Mouse (Mus musculus): ENCODE measurements at regions not wholly inside any gene's neighbourhood (a gene's known extent, or its start where the extent isn't known, plus 50 kb on each side); places are given as distances from the start of the nearest gene placed in this dataset.
A peak's percentile ranks its signal among the peaks of the same experiment; 100 is the strongest.

DNA sequence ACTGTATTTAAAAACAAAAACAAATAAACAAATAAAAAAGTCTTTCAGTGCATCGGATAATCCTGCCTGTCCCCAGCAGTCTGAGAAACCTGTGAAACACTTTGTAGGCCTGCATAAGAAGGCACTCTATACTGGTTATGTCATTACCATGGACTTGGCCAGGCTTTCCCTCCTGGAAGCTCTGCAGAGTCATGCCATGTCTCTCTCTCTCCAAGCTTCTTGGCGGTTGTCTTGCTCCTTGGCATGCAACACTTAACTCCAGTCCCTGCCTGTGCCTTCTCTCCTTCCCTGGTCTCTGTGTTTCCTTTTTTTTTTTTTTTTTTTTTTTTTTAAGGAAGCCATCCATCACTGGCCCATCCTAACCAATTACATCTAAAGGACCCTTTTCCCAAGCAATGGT, 458.7 kb upstream of the Cdh11 start:
- 77% methylated on average over 2 of the region's 2 CpGs for WGBS
- Histone ChIP-seq H3K9me3 (ENCODE audit: low read length) (no peaks in the 10 kb centered on the region), H3K36me3 (ENCODE audit: insufficient read depth, low read length) (no peaks in the 10 kb centered on the region), H3K4me3 (ENCODE audit: low read length) (no peak overlapping the region), H3K4me1 (ENCODE audit: insufficient read depth, low read length) (no peaks in the 10 kb centered on the region), H3K9ac (replicated peaks; ENCODE audit: low read length) (no peak overlapping the region), H3K27ac (ENCODE audit: low read length) (no peak overlapping the region), H3K27me3 (ENCODE audit: insufficient read depth, low read length) (no peaks in the 10 kb centered on the region), H3K4me2 (replicated peaks; ENCODE audit: low read depth, low read length) (no peak overlapping the region)
- ATAC-seq (ENCODE audit: low FRiP score, low TSS enrichment), result no peak

DNA sequence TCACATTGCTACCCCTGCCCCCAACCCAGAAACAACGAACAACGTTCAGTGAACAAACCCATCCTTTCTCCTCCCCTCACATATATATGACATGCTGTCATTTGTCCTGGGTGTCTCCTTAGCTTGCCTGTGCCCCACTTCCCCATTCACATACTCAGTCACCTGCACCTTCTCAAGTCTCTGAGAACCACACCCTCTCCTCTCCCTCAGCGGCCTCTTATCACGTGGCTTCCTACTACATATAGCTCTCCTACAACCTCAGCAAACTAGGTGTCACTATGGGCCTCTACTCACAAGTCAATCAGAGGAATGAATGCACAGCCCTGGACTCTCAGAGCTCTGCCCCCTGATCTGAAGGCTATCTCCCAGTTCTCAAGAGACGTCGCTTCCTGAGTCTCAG, 459.2 kb upstream of the Cdh11 start:
- ATAC-seq (ENCODE audit: low FRiP score, low TSS enrichment), result no peak
- no peaks in the 10 kb centered on the region for H3K36me3 ChIP-seq (ENCODE audit: insufficient read depth, low read length)
- WGBS, result 78% methylated on average over 6 of the region's 6 CpGs
- no peak overlapping the region for H3K9ac ChIP-seq (replicated peaks; ENCODE audit: low read length)
- H3K9me3 ChIP-seq (ENCODE audit: low read length), result no peaks in the 10 kb centered on the region
- no peak overlapping the region for H3K4me3 ChIP-seq (ENCODE audit: low read length)
- no peaks in the 10 kb centered on the region for H3K4me1 ChIP-seq (ENCODE audit: insufficient read depth, low read length)
- H3K4me2 ChIP-seq (replicated peaks; ENCODE audit: low read depth, low read length), result no peak overlapping the region
- H3K27ac ChIP-seq (ENCODE audit: low read length), result no peak overlapping the region
- H3K27me3 ChIP-seq (ENCODE audit: insufficient read depth, low read length), result no peaks in the 10 kb centered on the region

DNA sequence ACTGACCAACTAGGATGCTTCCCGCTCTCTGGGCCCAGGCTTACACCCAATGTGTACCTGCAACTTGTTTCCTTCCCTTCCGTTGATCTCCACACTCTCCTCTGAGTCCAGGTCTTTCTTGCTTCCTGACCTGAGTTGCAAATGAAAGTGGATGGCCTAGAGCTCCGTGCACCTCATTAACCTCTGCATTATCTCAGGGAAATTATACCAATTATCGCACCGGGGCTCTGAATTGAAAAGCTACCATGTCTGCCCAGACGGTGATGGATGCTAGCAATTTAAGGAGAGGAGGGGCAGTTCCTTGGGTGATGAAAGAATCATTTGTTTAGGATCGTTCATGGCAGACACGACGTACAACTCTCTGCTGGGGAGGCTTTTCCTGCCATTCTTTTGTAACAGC, 460.4 kb upstream of the Cdh11 start:
- no peak for ATAC-seq (ENCODE audit: low FRiP score, low TSS enrichment)
- H3K27me3 ChIP-seq (ENCODE audit: insufficient read depth, low read length), result no peaks in the 10 kb centered on the region
- 31% methylated on average over 9 of the region's 9 CpGs for WGBS

DNA sequence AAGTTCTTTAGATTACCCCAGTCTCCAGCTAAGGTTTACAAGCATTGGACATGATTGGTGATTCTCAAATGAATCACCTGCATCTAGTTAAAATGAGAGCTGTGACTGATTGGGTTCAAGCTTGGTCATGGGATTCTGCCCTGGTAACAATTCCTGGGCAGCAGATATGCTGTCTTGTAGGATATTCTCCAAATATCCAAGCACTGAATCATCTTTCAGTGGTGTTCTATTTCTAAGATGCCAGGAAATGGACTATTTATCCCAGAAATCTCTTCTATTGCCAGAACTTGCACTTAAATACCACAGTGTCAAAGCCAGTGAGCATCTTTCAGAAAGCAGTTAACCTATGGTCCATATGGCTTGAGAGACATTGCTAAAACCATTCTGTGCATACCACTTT, 475.8 kb upstream of the Cdh11 start:
- Histone ChIP-seq H3K27ac (ENCODE audit: low read length) (no peak overlapping the region), H3K4me1 (ENCODE audit: insufficient read depth, low read length) (no peaks in the 10 kb centered on the region), H3K9me3 (ENCODE audit: low read length) (no peaks in the 10 kb centered on the region), H3K9ac (replicated peaks; ENCODE audit: low read length) (no peak overlapping the region), H3K27me3 (ENCODE audit: insufficient read depth, low read length) (no peaks in the 10 kb centered on the region), H3K4me2 (replicated peaks; ENCODE audit: low read depth, low read length) (no peak overlapping the region), H3K36me3 (ENCODE audit: insufficient read depth, low read length) (no peaks in the 10 kb centered on the region), H3K4me3 (ENCODE audit: low read length) (no peak overlapping the region)
- no peak for ATAC-seq (ENCODE audit: low FRiP score, low TSS enrichment)

More for the DNA sequence above, 460.4 kb upstream of the Cdh11 start:
- Histone ChIP-seq H3K27ac (ENCODE audit: low read length) (no peak overlapping the region), H3K4me2 (replicated peaks; ENCODE audit: low read depth, low read length) (no peak overlapping the region), H3K9me3 (ENCODE audit: low read length) (no peaks in the 10 kb centered on the region), H3K4me3 (ENCODE audit: low read length) (no peak overlapping the region), H3K4me1 (ENCODE audit: insufficient read depth, low read length) (no peaks in the 10 kb centered on the region), H3K36me3 (ENCODE audit: insufficient read depth, low read length) (no peaks in the 10 kb centered on the region), H3K9ac (replicated peaks; ENCODE audit: low read length) (no peak overlapping the region)

DNA sequence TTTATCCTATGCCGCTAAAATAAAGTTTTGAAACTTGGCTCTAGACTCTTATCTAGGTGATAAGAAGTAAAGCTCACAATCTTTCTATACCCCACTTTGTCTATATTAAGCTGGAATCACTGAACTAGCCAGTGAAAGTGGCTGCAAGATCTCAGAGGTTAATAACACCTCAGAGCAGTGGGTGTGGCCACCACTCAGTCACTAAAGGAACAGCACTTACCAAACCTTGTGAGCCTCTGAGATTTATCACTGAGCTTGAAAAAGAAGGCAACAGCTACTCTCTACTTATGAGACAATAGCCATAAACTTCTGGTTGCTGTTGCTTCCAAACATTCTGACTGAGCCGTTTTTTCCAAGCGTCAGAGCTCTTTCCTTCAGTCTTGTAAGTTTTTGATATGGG, 484.6 kb upstream of the Cdh11 start:
- Histone ChIP-seq H3K36me3 (ENCODE audit: insufficient read depth, low read length) (no peaks in the 10 kb centered on the region), H3K9me3 (ENCODE audit: low read length) (no peaks in the 10 kb centered on the region), H3K4me2 (replicated peaks; ENCODE audit: low read depth, low read length) (no peak overlapping the region), H3K4me1 (ENCODE audit: insufficient read depth, low read length) (peaks cover 8% of the 10 kb centered on the region; the same call in 1 of the 2 replicates), H3K27ac (ENCODE audit: low read length) (no peak overlapping the region), H3K27me3 (ENCODE audit: insufficient read depth, low read length) (no peaks in the 10 kb centered on the region), H3K4me3 (ENCODE audit: low read length) (no peak overlapping the region), H3K9ac (replicated peaks; ENCODE audit: low read length) (no peak overlapping the region)
- no peak for ATAC-seq (ENCODE audit: low FRiP score, low TSS enrichment)
- 70% methylated on average over 3 of the region's 3 CpGs for WGBS

DNA sequence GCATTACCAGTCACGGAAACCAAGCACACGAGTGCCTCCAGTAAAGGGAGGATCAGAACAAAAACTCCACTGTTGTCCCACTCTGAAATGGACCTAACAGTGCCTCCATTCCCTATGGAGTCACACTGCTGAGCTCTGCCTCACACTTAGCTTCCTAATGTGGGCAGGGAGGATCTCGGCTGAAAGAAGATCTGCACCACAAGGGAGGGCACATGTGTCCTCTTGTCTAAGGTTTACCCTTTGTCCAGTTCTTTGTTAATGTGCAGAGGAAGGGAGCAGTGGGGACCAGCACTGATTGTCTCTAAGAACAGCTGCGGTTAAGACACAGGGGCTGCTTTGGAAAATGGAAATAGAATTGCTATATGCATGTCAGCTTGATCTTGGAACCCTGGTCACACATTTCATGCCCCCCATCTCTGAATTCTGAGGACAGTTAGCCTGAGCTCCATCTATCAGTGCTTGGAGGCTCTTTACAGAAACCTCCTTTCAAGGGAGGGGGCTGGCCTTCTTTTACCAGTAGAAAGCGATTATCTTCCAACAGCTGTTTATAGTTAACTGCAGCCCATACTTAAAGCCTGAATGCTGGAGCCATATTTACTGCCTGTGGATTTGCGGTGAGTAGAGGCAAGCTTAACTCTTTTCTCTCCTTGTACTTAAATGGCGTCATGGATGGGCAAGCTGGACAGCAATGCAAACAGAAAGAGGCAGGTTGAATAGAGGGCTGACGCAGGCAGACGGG, 485.5 kb upstream of the Cdh11 start:
- H3K36me3 ChIP-seq (ENCODE audit: insufficient read depth, low read length), result no peaks in the 10 kb centered on the region
- WGBS, result 50% methylated on average over 9 of the region's 9 CpGs
- peak; percentile 51; the same call in 1 of the 2 replicates for ATAC-seq (ENCODE audit: low FRiP score, low TSS enrichment)
- H3K9me3 ChIP-seq (ENCODE audit: low read length), result no peaks in the 10 kb centered on the region
- H3K27me3 ChIP-seq (ENCODE audit: insufficient read depth, low read length), result no peaks in the 10 kb centered on the region
- peaks cover 8% of the 10 kb centered on the region; the same call in 1 of the 2 replicates for H3K4me1 ChIP-seq (ENCODE audit: insufficient read depth, low read length)
- H3K27ac ChIP-seq (ENCODE audit: low read length), result 0 out of 2 replicates have a peak overlapping the region, but pooled peaks have one; percentile 8
- no peak overlapping the region for H3K9ac ChIP-seq (replicated peaks; ENCODE audit: low read length)
- no peak overlapping the region for H3K4me2 ChIP-seq (replicated peaks; ENCODE audit: low read depth, low read length)
- H3K4me3 ChIP-seq (ENCODE audit: low read length), result no peak overlapping the region

DNA sequence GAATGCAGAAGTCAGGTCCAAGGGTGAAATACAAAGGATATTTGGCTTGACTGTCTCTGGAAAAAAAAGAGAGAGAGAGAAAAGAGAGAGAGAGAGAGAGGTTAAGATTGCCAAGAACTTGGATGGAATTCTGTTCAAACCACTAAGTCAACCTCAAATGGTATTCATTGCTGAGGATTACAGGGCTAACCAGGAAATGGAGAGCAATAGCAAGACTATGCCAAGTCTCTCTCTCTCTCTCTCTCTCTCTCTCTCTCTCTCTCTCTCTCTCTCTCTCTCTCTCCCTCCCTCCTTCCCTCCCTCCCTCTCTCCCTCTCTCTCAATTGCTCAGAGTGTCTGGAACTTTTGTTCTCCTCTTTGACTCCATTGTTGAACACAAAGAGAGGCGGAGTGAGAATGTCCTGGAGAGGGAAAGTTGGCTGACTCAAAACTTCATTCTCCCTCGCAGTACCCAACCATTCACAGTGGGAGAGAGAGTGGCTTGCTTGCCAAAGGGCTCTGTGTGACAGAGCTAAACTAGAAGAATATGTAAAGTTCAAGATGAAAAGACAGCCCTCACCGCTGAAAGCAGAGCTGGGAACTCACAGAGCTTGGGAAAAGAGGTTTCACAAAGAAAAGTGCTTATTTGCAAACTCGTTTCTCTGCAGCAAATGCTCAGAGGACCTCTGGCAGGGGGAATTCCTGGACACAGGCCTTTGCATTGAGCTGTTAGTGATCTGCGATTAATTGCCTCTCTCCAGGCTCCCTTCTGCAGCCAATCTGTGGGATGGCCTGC, 487.1 kb upstream of the Cdh11 start:
- no peak overlapping the region for H3K9ac ChIP-seq (replicated peaks; ENCODE audit: low read length)
- 31% methylated on average over 5 of the region's 5 CpGs for WGBS
- H3K27ac ChIP-seq (ENCODE audit: low read length), result 0 out of 2 replicates have a peak overlapping the region, but pooled peaks have one; percentile 19
- H3K4me3 ChIP-seq (ENCODE audit: low read length), result no peak overlapping the region
- H3K36me3 ChIP-seq (ENCODE audit: insufficient read depth, low read length), result no peaks in the 10 kb centered on the region
- H3K27me3 ChIP-seq (ENCODE audit: insufficient read depth, low read length), result no peaks in the 10 kb centered on the region
- no peaks in the 10 kb centered on the region for H3K9me3 ChIP-seq (ENCODE audit: low read length)
- peaks cover 8% of the 10 kb centered on the region; the same call in 1 of the 2 replicates for H3K4me1 ChIP-seq (ENCODE audit: insufficient read depth, low read length)
- H3K4me2 ChIP-seq (replicated peaks; ENCODE audit: low read depth, low read length), result no peak overlapping the region
- ATAC-seq (ENCODE audit: low FRiP score, low TSS enrichment), result no peak

DNA sequence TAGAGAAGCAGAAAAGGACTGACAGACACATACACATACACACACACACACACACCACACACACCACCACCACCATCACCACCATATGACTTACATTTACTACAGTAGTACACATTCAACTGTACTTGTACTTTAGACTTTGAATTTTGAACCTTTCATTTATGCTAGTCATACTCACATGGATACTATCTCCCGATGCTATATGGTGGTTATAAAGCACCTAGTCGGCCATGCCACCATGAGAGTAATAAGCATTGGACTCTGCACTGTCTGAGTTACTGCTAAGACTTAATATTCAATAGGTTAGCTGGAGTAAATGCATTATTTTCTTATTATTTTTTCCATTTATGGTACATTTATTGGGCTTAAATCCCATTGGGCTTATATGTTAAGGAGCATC, 488.0 kb upstream of the Cdh11 start:
- no peak for ATAC-seq (ENCODE audit: low FRiP score, low TSS enrichment)
- H3K9ac ChIP-seq (replicated peaks; ENCODE audit: low read length), result no peak overlapping the region
- H3K4me1 ChIP-seq (ENCODE audit: insufficient read depth, low read length), result peaks cover 8% of the 10 kb centered on the region; the same call in 1 of the 2 replicates
- no peak overlapping the region for H3K4me2 ChIP-seq (replicated peaks; ENCODE audit: low read depth, low read length)
- 93% methylated on average over 2 of the region's 2 CpGs for WGBS
- no peak overlapping the region for H3K4me3 ChIP-seq (ENCODE audit: low read length)
- no peaks in the 10 kb centered on the region for H3K27me3 ChIP-seq (ENCODE audit: insufficient read depth, low read length)
- no peak overlapping the region for H3K27ac ChIP-seq (ENCODE audit: low read length)
- no peaks in the 10 kb centered on the region for H3K36me3 ChIP-seq (ENCODE audit: insufficient read depth, low read length)
- no peaks in the 10 kb centered on the region for H3K9me3 ChIP-seq (ENCODE audit: low read length)

DNA sequence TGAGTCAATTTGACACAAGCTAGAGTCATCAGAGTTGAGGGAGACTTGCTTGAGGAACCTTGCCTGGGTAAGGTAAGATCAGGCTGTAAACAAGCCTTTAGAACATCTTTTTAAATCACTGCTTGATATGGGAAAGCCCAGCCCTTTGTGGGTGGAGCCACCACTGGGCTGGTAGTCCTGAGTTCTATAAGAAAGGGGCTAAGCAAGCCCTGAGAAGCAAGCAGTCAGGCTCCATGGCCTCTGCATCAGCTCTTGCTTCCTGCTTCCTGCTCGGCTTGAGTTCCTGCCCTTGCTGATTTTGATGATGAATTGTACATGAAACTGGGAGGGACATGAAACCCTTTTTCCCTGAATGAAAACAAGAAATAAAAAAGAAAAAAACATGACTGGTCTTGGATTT, 496.4 kb upstream of the Cdh11 start:
- no peaks in the 10 kb centered on the region for H3K36me3 ChIP-seq (ENCODE audit: insufficient read depth, low read length)
- WGBS, result 24% methylated on average over 1 of the region's 1 CpGs
- no peak overlapping the region for H3K4me2 ChIP-seq (replicated peaks; ENCODE audit: low read depth, low read length)
- no peaks in the 10 kb centered on the region for H3K4me1 ChIP-seq (ENCODE audit: insufficient read depth, low read length)
- no peak overlapping the region for H3K9ac ChIP-seq (replicated peaks; ENCODE audit: low read length)
- no peak overlapping the region for H3K4me3 ChIP-seq (ENCODE audit: low read length)
- no peak for ATAC-seq (ENCODE audit: low FRiP score, low TSS enrichment)
- 0 out of 2 replicates have a peak overlapping the region, but pooled peaks have one; percentile 29 for H3K27ac ChIP-seq (ENCODE audit: low read length)
- no peaks in the 10 kb centered on the region for H3K27me3 ChIP-seq (ENCODE audit: insufficient read depth, low read length)
- H3K9me3 ChIP-seq (ENCODE audit: low read length), result no peaks in the 10 kb centered on the region

DNA sequence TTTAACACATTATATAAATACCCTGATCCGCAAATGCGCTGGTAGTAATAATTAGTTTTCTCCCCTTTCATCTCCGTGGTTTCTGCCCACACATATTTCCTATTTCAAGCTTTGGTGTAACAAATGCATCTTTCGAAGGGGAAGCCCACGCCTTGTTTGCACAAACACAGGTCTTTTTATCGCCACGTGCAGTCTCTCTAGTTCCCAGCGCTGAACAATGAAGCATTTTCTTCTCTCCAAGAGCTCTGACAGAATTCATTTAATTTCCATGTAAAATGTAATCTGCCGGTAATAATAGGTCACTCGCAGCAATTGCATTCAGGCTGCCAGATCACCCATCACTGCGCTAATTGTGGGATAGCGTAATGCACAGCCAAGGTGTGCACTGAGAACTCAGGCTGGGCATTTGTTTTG, 503.1 kb upstream of the Cdh11 start:
- Histone ChIP-seq H3K36me3 (ENCODE audit: insufficient read depth, low read length) (no peaks in the 10 kb centered on the region), H3K4me2 (replicated peaks; ENCODE audit: low read depth, low read length) (no peak overlapping the region), H3K9me3 (ENCODE audit: low read length) (no peaks in the 10 kb centered on the region), H3K4me3 (ENCODE audit: low read length) (no peak overlapping the region), H3K27ac (ENCODE audit: low read length) (no peak overlapping the region), H3K27me3 (ENCODE audit: insufficient read depth, low read length) (no peaks in the 10 kb centered on the region), H3K9ac (replicated peaks; ENCODE audit: low read length) (no peak overlapping the region), H3K4me1 (ENCODE audit: insufficient read depth, low read length) (peaks cover 3% of the 10 kb centered on the region; the same call in 1 of the 2 replicates)
- ATAC-seq (ENCODE audit: low FRiP score, low TSS enrichment), result no peak
- WGBS, result 84% methylated on average over 12 of the region's 12 CpGs
